Mouse (Mus musculus): ENCODE results near the gene Fam71e1.

DNA sequence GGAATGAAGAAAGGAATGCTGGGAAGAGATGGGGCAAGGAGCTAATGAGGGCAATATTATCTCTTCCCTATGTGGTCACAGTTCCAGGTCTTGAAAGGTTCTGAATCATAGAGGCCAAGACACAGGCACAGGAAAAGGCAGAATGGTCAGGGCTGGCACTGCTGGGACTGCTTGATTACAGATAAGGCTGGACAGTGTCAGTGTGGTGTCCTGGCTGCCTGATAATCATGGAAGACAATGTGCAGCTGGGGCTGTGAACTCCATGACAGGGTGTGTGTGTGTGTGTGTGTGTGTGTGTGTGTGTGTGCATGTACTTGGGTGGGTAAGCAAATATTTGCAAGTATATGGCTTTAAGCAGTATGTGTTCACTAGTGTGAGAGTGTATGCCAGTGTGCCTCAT lies 11.1 kb downstream of the Fam71e1 start:
- TF ChIP-seq CTCF (IDR thresholded peaks at IDR 0.05; ENCODE audit: borderline replicate concordance, insufficient read depth, low read length) (no peak), POLR2A (IDR thresholded peaks at IDR 0.05; ENCODE audit: low read depth, low read length) (no peak)

All from embryonic fibroblast, embryonic 13.5 days (primary cell).